Mouse (Mus musculus) right cerebral cortex, adult 18-20 months (tissue): Measurements from ENCODE around the gene Folr2.

Experiments
- DNase-seq: peaks from one replicate; pipeline ENCODE4 v3.0.0; 2022; ENCODE audit warnings: mixed read lengths

The Folr2 gene

DNA sequence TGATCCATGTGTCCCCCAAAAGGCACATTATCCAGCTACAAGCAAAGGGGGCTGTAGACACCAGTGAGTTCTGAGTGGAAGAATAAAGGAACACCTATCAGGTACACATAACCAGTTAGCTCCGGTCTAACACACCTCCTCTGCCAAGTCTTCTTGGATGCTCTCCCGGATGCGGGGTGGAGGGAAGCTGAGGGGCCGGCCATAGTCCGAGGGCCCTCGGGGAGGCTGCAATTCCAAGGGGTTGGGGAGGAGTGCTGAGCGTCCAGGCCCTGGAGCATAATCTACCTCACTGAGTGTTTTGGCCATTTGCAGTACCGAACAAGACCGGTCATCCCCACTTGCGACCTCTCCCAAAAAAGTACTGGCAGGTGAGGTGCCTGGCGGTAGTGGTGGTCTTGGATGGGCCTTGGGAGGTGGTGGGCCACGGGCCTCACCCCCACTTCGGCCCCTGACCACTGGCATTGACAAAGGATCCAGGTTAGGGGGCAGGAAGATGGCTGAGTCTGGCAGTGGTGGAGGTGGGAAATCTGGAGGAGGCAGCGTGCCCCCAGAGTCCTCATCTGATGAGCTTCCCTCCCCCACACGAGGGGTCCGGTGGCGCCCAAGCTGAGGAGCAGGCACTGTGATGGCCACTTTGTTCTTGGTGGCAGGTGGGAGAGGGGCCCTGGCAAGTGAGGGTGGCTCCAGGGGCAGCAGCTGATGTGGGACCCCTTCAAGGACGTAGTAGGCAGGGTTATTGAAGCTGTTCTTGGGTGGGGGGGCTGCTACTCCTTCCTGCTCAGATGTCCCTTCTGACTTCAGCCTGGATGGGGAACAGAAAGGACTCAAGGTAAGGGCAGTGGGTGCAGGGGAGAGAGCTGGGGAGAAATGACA is 33.0 kb downstream of the Folr2 start:
- DNase-seq, result no peak

DNA sequence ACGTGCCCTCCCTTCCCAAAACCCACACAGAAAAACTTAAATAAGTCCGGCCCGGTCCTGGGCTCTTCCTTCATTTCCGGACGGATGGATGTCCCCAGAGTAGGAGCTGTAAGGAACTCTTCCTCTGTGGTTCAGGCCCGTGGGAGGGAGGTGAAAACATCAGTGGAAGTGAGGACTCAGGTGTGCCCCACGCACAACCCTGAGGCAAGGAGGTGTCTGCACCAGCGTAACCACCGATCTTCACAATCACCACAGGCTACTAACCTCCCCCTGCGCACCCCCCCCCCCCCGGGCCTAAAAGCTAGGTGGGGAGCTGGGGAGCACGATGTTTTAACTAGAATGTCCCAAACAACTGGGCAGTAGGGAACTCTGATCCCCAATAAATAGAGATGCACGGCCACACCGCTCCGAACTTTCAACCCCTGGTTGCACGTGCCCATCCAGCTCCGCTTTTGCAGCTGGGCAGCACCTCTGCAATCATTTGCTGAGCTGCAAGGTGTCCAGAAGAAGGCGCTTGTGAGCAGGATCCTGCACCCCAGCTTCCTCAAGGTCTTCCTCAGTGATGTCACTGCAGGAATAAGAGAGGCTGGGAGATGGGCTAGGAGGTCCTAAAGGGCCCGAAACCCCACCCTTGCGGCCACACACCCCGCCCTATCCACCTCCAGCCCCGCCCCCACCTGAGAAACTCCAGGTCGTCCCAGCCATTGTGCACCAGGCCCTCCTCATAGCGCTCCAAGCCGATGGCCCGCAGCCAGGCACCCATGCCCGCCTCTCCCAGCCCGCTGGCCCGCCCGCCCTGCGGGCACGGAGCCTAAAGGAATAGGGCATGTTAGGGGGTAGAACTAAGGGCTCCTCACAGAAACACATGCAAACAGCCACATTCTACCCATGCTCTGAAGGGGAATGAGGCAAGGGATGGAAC is 33.9 kb downstream of the Folr2 start:
- no peak for DNase-seq

DNA sequence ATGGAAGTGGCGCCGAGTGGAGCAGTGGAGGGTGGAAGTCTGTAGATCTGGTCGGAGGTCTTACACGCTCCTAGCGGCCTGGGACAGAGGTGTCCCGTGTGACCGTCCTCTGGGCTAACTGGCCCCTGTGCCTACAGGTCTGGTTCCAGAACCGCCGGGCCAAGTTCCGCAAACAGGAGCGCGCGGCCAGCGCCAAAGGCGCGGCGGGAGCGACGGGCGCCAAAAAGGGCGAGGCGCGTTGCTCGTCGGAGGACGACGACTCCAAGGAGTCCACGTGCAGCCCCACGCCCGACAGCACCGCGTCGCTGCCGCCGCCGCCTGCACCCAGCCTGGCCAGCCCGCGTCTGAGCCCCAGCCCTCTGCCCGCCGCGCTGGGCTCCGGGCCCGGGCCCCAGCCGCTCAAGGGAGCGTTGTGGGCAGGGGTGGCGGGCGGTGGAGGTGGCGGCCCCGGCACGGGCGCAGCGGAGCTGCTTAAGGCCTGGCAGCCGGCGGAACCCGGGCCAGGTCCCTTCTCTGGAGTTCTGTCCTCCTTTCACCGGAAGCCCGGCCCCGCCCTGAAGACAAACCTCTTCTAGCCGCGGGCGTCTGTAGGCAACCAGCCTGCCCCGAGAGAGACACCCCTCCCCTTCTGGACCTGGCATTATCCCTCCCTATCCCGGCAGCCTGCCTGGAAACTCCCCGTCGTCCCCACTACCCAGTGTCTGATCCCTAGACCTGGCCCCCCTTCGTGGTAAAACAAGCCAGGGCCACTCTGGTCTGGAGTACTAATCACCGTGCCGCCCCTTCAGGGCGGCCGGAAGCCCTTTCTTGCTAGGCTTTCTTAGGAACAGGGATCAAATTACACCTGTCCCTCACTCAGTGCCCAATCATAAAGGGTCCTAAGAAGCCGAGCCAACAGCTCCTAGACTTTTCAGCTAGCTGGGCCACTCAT is 35.2 kb downstream of the Folr2 start:
- no peak for DNase-seq

DNA sequence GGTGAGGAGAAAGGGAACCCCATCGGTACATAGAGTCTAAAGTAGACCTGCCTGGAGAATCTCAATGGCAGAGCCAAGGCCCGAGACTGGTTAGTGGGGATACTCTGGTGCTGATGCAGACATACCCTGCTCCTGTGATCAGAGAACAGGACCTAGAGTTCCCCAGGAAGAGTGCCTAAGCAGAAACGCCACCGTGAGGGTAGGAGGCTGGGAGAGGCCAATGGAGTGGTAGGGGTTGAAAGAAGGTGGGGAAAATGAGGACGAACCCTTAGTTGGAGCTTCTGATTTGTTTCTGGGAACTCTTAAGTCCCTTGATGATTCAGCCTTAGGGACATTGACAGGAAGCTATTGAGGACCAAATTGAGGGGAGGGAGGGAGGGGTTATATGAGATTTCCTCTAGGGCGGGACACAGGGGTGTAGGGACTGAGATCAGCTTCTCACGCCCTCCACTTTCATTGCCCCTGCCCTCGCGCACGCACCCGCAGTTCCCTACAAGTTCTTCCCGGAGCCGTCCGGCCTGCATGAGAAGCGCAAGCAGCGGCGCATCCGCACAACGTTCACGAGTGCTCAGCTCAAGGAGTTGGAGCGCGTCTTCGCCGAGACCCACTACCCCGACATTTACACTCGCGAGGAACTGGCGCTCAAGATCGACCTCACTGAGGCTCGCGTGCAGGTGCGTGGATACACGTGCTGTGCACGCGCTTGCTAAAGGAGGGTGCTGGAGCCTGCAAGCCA is 36.5 kb downstream of the Folr2 start:
- no peak for DNase-seq

DNA sequence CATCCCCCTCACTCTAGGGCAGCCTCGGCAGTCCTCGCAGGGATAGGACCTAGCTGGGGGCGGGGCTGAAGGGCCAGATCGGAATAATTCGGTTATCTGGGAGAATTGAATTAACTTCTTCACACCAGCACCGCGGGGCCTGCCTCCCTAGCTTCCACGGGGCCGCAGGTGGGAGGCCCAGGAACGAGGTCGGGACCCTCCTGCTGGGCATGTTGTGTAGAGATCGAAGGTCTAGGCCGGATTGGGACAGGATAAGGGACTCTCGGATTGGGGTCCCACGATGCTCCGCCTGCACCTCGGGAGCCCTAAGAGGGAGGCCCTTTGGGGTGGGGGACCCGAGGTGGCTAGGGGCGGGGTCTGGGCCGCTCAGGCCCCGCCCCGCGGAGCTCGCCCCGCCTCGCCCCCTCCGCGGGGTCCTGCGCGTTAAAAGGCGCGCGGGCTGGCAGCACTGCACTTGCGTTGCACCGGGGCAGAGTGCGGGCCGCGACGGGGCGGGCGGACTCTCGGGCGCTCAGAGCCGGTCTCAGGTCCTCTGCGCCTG is 39.1 kb downstream of the Folr2 start, which contains the start of gene Phox2a:
Gene Phox2a, plus strand, starts transcription at position 453 of the 541 bp plus-strand sequence.
- DNase-seq, result no peak
